Mouse (Mus musculus) megakaryocyte progenitor cell, adult 5-6 weeks (primary cell): ENCODE measurements around the gene Pxn. TPM values are rescaled to one million over a fixed set of nuclear protein-coding genes. Genes with fewer than 3 reads are reported as not detected.

Source experiments
- ATAC-seq: replicated peaks from 2 replicates; pipeline ENCODE4 v1.8.0; 2016; ENCODE audit warnings: mild to moderate bottlenecking, moderate TSS enrichment, inconsistent platforms; ENCODE audit not compliant: poor library complexity
- total RNA-seq, 2 experiments: library from RNA; stranded (forward) in 1 of 2; stranded (reverse) in 1 of 2; fragments of 157-497, 149-512 nt in 1 of 2; fragments of 200-1000 nt in 1 of 2; gene quantifications; 2 replicates each; pipeline versions ENCODE4 v1.2.3 to v1.2.4; 2015 to 2017

The Pxn gene
- total RNA-seq, 2 experiments from 2014 or later = 40.4 to 73.0 TPM

GRCm38 (mm10) chr5:115548501-115549285, 42.2 kb downstream of the Pxn start:
- no peak for ATAC-seq

DNA sequence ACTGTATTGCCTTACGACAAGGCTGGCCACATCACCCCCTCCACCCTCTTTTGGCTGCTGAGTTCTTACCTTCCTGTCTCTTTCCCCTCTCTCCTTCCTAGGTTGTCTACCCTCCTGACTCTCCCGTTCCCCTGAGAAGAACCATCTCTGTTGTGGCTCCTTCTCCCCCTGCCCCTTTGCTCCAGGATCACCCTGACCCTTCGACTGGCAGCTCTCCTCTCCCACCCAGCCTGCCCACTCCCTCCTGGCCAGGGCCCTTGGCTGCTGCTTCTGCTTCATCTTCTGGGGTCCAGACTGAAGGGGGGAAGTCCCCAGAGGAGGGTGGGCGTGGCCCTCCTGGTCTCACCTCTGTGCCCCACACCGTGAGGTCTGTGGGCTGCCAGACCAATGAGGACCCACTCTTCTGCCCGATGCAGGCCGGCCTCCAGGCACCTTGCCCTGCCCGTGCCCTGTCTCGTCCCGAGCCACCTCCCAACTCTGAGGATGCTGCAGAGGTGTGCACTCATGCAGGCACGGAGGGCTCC, 44.1 kb downstream of the Pxn start:
- ATAC-seq = no peak

GRCm38 (mm10) chr5:115551386-115551785, 44.9 kb downstream of the Pxn start:
- no peak for ATAC-seq

DNA sequence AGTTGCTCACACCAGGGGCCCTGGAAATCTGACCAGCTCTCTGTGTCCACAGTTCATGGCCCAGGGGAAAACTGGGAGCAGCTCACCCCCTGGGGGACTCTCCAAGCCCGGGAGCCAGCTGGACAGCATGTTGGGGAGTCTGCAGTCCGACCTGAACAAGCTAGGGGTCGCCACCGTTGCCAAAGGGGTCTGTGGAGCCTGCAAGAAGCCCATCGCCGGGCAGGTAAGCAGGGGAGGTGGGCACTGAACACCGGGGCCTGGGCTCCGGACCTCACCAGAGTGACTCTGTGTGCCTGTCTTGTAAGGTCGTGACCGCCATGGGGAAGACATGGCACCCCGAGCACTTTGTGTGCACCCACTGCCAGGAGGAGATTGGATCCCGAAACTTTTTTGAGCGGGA, 45.3 kb downstream of the Pxn start:
- ATAC-seq = no peak

- no peak for ATAC-seq
Measured at GRCm38 (mm10) chr5:115553801-115554420, 47.4 kb downstream of the Pxn start.

GRCm38 (mm10) chr5:115554536-115555291, 48.2 kb downstream of the Pxn start:
- no peak for ATAC-seq

DNA sequence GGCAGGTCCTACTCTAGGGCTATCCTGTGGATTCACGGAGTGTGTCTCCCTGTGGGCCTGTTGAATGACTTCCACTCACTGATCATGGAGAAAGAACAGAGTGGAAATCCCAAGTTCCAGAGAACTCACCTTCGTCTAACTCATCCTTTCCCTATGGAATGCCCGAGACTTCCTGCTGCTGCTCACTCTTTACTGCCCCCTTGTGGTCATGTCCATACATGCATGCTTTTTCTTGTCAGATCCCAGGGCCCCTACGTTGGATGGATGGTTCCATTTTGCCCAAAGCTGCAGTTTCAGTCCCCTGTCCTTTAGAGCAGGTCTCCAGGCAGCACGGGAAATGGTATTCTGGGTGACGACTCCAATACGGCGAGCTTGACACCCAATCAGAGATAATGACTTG, 49.7 kb downstream of the Pxn start:
- ATAC-seq = peak; percentile 48

- no peak for ATAC-seq
Measured at GRCm38 (mm10) chr5:115558182-115558794, 51.8 kb downstream of the Pxn start.

- peak; percentile 94 for ATAC-seq
Measured at GRCm38 (mm10) chr5:115559237-115560101, 53.0 kb downstream of the Pxn start, which contains the start of gene Rplp0. Gene Rplp0 (plus strand): TSS chr5:115559467.

GRCm38 (mm10) chr5:115560336-115560905, 53.9 kb downstream of the Pxn start:
- ATAC-seq = no peak

- ATAC-seq = no peak
Measured at GRCm38 (mm10) chr5:115563771-115564585, 57.5 kb downstream of the Pxn start.

GRCm38 (mm10) chr5:115564737-115565393, 58.4 kb downstream of the Pxn start, which contains the start of gene Gcn1l1:
Gene Gcn1l1 (plus strand): TSS chr5:115565254.
- ATAC-seq = peak; percentile 70

DNA sequence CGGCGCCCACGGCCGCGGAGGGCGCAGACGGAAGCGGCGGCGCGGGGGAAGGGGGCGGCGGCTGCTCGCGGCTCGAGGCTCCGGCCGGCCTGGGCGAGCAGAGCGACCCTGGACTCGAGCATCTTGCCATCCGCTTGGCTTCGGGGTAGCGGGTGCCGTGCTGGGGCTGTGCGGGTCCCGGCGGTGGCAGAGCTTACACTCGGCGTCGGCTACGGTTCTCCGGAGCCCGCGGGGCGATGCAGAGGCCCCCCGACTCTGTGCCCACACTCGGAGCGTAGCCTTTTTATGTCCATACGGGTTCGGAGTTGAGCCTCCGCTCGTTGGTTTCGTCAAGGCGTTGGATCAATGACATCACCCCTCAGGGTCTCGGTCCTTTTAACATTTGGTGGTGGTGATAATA, 58.9 kb downstream of the Pxn start:
- ATAC-seq = no peak; the same call in 1 of the 2 replicates

DNA sequence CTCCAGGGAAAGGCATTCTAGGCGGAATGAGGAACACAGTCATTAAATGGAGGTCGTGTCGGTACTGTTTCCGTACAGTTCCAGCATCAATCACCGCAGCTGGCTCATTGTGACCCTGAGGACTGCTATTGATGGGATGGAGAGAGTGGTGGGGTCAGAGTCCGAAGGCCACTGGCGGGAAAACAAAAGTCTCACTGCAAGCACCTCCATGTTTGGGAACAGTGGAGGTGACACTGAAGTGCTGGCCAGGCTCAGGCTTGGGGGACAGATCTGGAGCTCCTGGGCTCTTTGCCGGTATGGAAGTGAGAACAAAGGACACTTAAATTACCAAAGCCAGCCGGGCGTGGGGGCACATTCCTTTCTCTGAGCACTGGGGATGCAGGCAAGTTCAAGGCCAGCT, 62.2 kb downstream of the Pxn start:
- ATAC-seq = no peak

DNA sequence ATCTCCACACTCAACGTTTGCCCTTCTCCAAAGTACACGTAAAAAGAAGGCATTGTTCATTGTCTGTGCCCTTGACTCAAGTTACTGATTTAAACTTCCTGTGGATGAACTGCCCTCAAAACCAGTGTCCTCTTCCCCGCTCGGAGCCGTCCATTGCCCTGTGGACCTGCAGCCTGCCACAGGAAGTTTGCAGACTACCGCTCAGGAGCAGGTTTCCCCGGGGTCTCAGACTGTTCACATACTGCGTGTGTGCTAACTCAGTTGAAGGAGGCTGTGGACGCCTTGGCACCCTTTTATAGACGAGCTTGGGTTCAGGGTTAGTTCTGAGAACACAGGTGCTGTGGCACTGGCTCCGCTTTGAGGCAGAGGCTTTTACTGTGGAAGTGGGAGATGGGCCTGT, 62.8 kb downstream of the Pxn start:
- no peak for ATAC-seq

DNA sequence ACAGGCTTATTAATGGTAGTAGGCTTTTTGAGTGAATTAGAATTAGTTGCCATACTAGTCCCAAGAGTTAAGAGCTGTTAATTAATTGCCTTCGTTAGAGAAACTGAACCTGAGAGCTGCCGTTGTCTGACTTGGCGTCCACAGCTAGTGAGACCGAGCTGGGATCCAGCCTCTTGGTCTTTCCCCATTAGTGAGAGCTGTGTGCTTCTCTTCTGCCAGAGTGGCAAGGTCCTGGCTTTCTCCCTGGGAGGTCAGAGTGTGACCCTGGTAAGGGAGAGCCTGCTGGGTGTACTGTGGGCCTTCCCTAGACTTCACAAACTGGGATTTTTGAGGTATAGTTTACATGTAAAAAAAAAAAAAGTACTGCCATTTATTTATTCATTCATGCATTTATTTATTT, 63.2 kb downstream of the Pxn start:
- ATAC-seq = no peak

DNA sequence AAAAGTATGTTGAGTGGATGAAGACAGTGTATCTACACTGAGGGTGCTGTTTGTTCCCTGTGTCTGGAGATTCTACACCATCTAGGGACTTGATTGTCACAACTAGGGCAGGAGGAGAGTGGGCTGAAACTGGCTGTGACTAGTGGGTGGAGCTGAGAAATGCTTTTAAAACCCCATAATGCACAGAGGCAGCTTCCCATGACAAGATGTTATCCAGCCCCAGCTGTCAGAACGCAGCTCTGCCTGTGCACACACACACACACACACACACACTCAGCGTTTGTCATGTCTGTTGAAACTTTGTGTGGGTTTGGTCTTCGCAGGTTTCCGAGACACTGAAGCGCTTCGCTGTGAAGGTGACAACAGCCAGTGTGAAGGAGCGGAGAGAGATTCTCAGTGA, 64.6 kb downstream of the Pxn start:
- no peak for ATAC-seq
